Mouse (Mus musculus): ENCODE data around the gene Lmntd1. TPM values are rescaled to one million over a fixed set of nuclear protein-coding genes. Genes with fewer than 3 reads are reported as not detected.

Lmntd1 gene
- polyA plus RNA-seq, 1 experiment from 2014 or later, result 1.6 TPM

GRCm38 (mm10) chr6:145417720-145418440, 196.2 kb downstream of the Lmntd1 start:
- Histone ChIP-seq H3K27me3 (ENCODE audit: insufficient read depth, low read length) (no peaks in the 10 kb centered on the region), H3K9ac (replicated peaks; ENCODE audit: low read length) (no peak overlapping the region), H3K4me3 (ENCODE audit: low read length) (no peak overlapping the region), H3K4me2 (replicated peaks; ENCODE audit: low read depth, low read length) (no peak overlapping the region), H3K27ac (ENCODE audit: low read length) (no peak overlapping the region), H3K9me3 (ENCODE audit: low read length) (no peaks in the 10 kb centered on the region), H3K4me1 (ENCODE audit: insufficient read depth, low read length) (no peaks in the 10 kb centered on the region), H3K36me3 (ENCODE audit: insufficient read depth, low read length) (no peaks in the 10 kb centered on the region)
- WGBS, result 69% methylated on average over 8 of the region's 8 CpGs
- ATAC-seq (ENCODE audit: low FRiP score, low TSS enrichment), result no peak

- no peak overlapping the region for H3K27ac ChIP-seq (ENCODE audit: low read length)
- ATAC-seq (ENCODE audit: low FRiP score, low TSS enrichment), result peak; percentile 23; the same call in 1 of the 2 replicates
- no peaks in the 10 kb centered on the region for H3K4me1 ChIP-seq (ENCODE audit: insufficient read depth, low read length)
- 71% methylated on average over 16 of the region's 16 CpGs for WGBS
- H3K4me2 ChIP-seq (replicated peaks; ENCODE audit: low read depth, low read length), result no peak overlapping the region
- no peak overlapping the region for H3K9ac ChIP-seq (replicated peaks; ENCODE audit: low read length)
- no peaks in the 10 kb centered on the region for H3K27me3 ChIP-seq (ENCODE audit: insufficient read depth, low read length)
- no peaks in the 10 kb centered on the region for H3K36me3 ChIP-seq (ENCODE audit: insufficient read depth, low read length)
- no peaks in the 10 kb centered on the region for H3K9me3 ChIP-seq (ENCODE audit: low read length)
- H3K4me3 ChIP-seq (ENCODE audit: low read length), result no peak overlapping the region
These were observed 197.0 kb downstream of the Lmntd1 start for GRCm38 (mm10) chr6:145417014-145417719.

- Histone ChIP-seq H3K4me1 (ENCODE audit: insufficient read depth, low read length) (peaks cover 6% of the 10 kb centered on the region; the same call in 1 of the 2 replicates), H3K27ac (ENCODE audit: low read length) (no peak overlapping the region), H3K36me3 (ENCODE audit: insufficient read depth, low read length) (no peaks in the 10 kb centered on the region), H3K4me3 (ENCODE audit: low read length) (no peak overlapping the region), H3K9ac (replicated peaks; ENCODE audit: low read length) (no peak overlapping the region), H3K27me3 (ENCODE audit: insufficient read depth, low read length) (no peaks in the 10 kb centered on the region), H3K4me2 (replicated peaks; ENCODE audit: low read depth, low read length) (no peak overlapping the region), H3K9me3 (ENCODE audit: low read length) (no peaks in the 10 kb centered on the region)
- 91% methylated on average over 10 of the region's 10 CpGs for WGBS
- no peak for ATAC-seq (ENCODE audit: low FRiP score, low TSS enrichment)
These were observed 209.6 kb downstream of the Lmntd1 start for GRCm38 (mm10) chr6:145404369-145405051.

GRCm38 (mm10) chr6:145401140-145401539, 213.0 kb downstream of the Lmntd1 start:
- WGBS, result 11% methylated on average over 4 of the region's 4 CpGs
- H3K9me3 ChIP-seq (ENCODE audit: low read length), result no peaks in the 10 kb centered on the region
- no peak overlapping the region for H3K4me3 ChIP-seq (ENCODE audit: low read length)
- H3K27me3 ChIP-seq (ENCODE audit: insufficient read depth, low read length), result no peaks in the 10 kb centered on the region
- H3K27ac ChIP-seq (ENCODE audit: low read length), result no peak overlapping the region
- H3K4me2 ChIP-seq (replicated peaks; ENCODE audit: low read depth, low read length), result no peak overlapping the region; the same call in 1 of the 2 replicates
- ATAC-seq (ENCODE audit: low FRiP score, low TSS enrichment), result peak; percentile 65
- peaks cover 6% of the 10 kb centered on the region; the same call in 1 of the 2 replicates for H3K4me1 ChIP-seq (ENCODE audit: insufficient read depth, low read length)
- H3K9ac ChIP-seq (replicated peaks; ENCODE audit: low read length), result no peak overlapping the region
- H3K36me3 ChIP-seq (ENCODE audit: insufficient read depth, low read length), result no peaks in the 10 kb centered on the region

GRCm38 (mm10) chr6:145397881-145398280, 216.2 kb downstream of the Lmntd1 start:
- H3K9me3 ChIP-seq (ENCODE audit: low read length), result no peaks in the 10 kb centered on the region
- no peak overlapping the region for H3K27ac ChIP-seq (ENCODE audit: low read length)
- no peak for ATAC-seq (ENCODE audit: low FRiP score, low TSS enrichment)
- no peaks in the 10 kb centered on the region for H3K36me3 ChIP-seq (ENCODE audit: insufficient read depth, low read length)
- 90% methylated on average over 4 of the region's 4 CpGs for WGBS
- no peak overlapping the region for H3K9ac ChIP-seq (replicated peaks; ENCODE audit: low read length)
- no peaks in the 10 kb centered on the region for H3K27me3 ChIP-seq (ENCODE audit: insufficient read depth, low read length)
- no peak overlapping the region for H3K4me2 ChIP-seq (replicated peaks; ENCODE audit: low read depth, low read length)
- H3K4me1 ChIP-seq (ENCODE audit: insufficient read depth, low read length), result peaks cover 6% of the 10 kb centered on the region; the same call in 1 of the 2 replicates
- H3K4me3 ChIP-seq (ENCODE audit: low read length), result no peak overlapping the region

- Histone ChIP-seq H3K9me3 (ENCODE audit: low read length) (no peaks in the 10 kb centered on the region), H3K4me2 (replicated peaks; ENCODE audit: low read depth, low read length) (no peak overlapping the region), H3K4me1 (ENCODE audit: insufficient read depth, low read length) (peaks cover 6% of the 10 kb centered on the region; the same call in 1 of the 2 replicates), H3K9ac (replicated peaks; ENCODE audit: low read length) (no peak overlapping the region), H3K4me3 (ENCODE audit: low read length) (no peak overlapping the region), H3K27me3 (ENCODE audit: insufficient read depth, low read length) (no peaks in the 10 kb centered on the region), H3K36me3 (ENCODE audit: insufficient read depth, low read length) (no peaks in the 10 kb centered on the region), H3K27ac (ENCODE audit: low read length) (no peak overlapping the region)
- 85% methylated on average over 2 of the region's 2 CpGs for WGBS
- no peak for ATAC-seq (ENCODE audit: low FRiP score, low TSS enrichment)
These were observed 217.6 kb downstream of the Lmntd1 start for GRCm38 (mm10) chr6:145396534-145396933.

- 35% methylated on average over 2 of the region's 2 CpGs for WGBS
- H3K4me3 ChIP-seq (ENCODE audit: low read length), result no peak overlapping the region
- no peak for ATAC-seq (ENCODE audit: low FRiP score, low TSS enrichment)
These were observed 223.7 kb downstream of the Lmntd1 start for GRCm38 (mm10) chr6:145390421-145390820.

GRCm38 (mm10) chr6:145389904-145390303, 224.2 kb downstream of the Lmntd1 start:
- H3K9ac ChIP-seq (replicated peaks; ENCODE audit: low read length), result no peak overlapping the region
- H3K9me3 ChIP-seq (ENCODE audit: low read length), result no peaks in the 10 kb centered on the region
- H3K4me2 ChIP-seq (replicated peaks; ENCODE audit: low read depth, low read length), result no peak overlapping the region
- H3K4me3 ChIP-seq (ENCODE audit: low read length), result no peak overlapping the region
- 0 out of 2 replicates have a peak, but pooled peaks have one; percentile 19 for ATAC-seq (ENCODE audit: low FRiP score, low TSS enrichment)
- no peaks in the 10 kb centered on the region for H3K36me3 ChIP-seq (ENCODE audit: insufficient read depth, low read length)
- no peaks in the 10 kb centered on the region for H3K27me3 ChIP-seq (ENCODE audit: insufficient read depth, low read length)
- no peaks in the 10 kb centered on the region; the same call in 1 of the 2 replicates for H3K4me1 ChIP-seq (ENCODE audit: insufficient read depth, low read length)
- WGBS, result 40% methylated on average over 7 of the region's 7 CpGs
- no peak overlapping the region for H3K27ac ChIP-seq (ENCODE audit: low read length)

More at GRCm38 (mm10) chr6:145390421-145390820, 223.7 kb downstream of the Lmntd1 start:
- Histone ChIP-seq H3K27me3 (ENCODE audit: insufficient read depth, low read length) (no peaks in the 10 kb centered on the region), H3K27ac (ENCODE audit: low read length) (no peak overlapping the region), H3K36me3 (ENCODE audit: insufficient read depth, low read length) (no peaks in the 10 kb centered on the region), H3K4me2 (replicated peaks; ENCODE audit: low read depth, low read length) (no peak overlapping the region), H3K9me3 (ENCODE audit: low read length) (no peaks in the 10 kb centered on the region), H3K4me1 (ENCODE audit: insufficient read depth, low read length) (no peaks in the 10 kb centered on the region; the same call in 1 of the 2 replicates), H3K9ac (replicated peaks; ENCODE audit: low read length) (no peak overlapping the region)

GRCm38 (mm10) chr6:145387378-145387777, 226.7 kb downstream of the Lmntd1 start:
- H3K9me3 ChIP-seq (ENCODE audit: low read length), result no peaks in the 10 kb centered on the region
- H3K4me1 ChIP-seq (ENCODE audit: insufficient read depth, low read length), result no peaks in the 10 kb centered on the region; the same call in 1 of the 2 replicates
- no peak overlapping the region for H3K4me3 ChIP-seq (ENCODE audit: low read length)
- H3K27me3 ChIP-seq (ENCODE audit: insufficient read depth, low read length), result no peaks in the 10 kb centered on the region
- no peak overlapping the region for H3K27ac ChIP-seq (ENCODE audit: low read length)
- H3K9ac ChIP-seq (replicated peaks; ENCODE audit: low read length), result no peak overlapping the region
- 82% methylated on average over 6 of the region's 6 CpGs for WGBS
- no peaks in the 10 kb centered on the region for H3K36me3 ChIP-seq (ENCODE audit: insufficient read depth, low read length)
- H3K4me2 ChIP-seq (replicated peaks; ENCODE audit: low read depth, low read length), result no peak overlapping the region
- ATAC-seq (ENCODE audit: low FRiP score, low TSS enrichment), result no peak

All from kidney, embryonic 16.5 days (tissue).